Mouse (Mus musculus): ENCODE results near the gene Pcbd1. TPM values are rescaled to one million over a fixed set of nuclear protein-coding genes. Genes with fewer than 3 reads are reported as not detected.

The Pcbd1 gene
- polyA plus RNA-seq (2016; fragmentation: Nextera tagmentation; extraction: Ambion mirVana), result 63.1 and 69.7 TPM in 2 replicates

DNA sequence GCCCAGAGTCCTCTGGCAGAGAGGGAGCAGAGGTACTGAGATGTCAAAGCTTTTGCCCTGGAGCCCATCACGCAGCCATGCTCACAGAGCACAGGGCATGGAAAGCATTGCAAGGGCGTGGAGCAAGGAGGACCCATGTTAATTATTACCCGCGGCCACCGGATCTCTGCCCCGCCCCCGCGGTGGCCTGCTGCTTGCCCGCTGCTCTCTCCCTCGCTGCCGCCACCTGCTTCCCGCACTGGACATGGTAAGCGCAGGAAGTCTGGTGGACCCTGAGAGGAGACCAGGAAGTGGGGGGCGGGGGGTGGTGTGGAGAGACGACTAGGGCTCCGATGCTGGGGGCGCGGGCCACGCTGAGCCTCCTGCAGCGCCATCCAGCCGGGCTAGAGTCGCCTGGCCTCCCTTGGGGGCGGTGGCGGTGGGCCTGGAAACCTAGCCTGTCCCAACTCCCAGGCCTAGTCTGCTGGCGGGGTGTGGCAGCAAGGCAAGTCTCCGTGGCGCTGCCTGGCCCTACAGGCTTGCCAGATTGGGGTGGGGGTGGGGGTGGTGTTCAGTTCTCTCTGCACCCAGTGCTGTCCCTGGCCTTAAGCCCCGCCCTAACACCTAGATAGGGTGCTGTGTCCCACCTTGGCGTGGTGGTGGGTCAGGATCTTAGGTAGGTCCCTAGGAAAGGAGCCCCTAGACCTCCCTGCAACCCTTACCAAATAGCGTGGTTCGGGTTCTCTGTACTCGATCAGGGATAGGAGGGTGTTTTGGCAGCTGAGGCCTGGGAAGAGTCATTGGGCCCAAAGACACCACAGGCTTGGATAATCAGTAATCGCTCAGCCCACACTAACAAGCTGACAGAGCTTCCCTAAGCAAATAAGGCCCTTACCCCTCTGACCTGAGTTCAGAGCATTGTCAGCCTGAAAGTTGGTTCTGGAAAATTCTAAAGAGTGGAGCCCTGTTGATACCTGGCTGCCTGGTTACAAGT is at the start of gene Pcbd1:
Gene Pcbd1 (plus strand): TSS at position 162 of the 973 bp plus-strand sequence.
- Histone ChIP-seq H3K36me3 (peaks cover 14% of the 10 kb centered on the region; the same call in 1 of the 2 replicates), H3K27ac (peak within 1 kb of the TSS; percentile 92), H3K9me3 (no peaks in the 10 kb centered on the region), H3K4me3 (peak within 1 kb of the TSS; percentile 70), H3K4me1 (peaks cover 36% of the 10 kb centered on the region), H3K27me3 (ENCODE audit: insufficient read depth, poor library complexity, severe bottlenecking) (no peaks in the 10 kb centered on the region)
- peak; percentile 87 for DNase-seq (ENCODE audit: low spot score)
- 7% methylated on average over 33 of the region's 33 CpGs for WGBS

DNA sequence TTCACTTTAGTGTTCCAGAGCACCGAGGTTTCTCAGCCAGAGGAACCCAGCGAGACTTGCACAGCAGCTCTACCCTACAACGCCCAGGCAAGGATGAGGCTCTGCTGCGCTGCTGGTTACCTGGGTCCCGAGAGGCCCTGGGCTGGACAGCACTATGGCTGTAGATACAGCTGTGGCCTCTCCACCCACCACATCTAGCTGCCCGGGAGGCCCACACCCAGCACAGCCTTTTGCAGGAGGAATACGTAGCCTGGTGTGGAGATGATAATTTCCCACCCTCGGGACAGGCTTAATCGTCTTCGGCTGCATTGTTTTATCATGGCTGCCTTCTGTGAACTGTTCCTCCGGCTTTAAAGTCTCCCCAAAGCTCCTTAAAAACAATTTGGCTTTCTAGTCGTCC is 49.5 kb upstream of the Pcbd1 start:
- no peaks in the 10 kb centered on the region for H3K36me3 ChIP-seq
- H3K4me1 ChIP-seq, result peaks cover 3% of the 10 kb centered on the region
- no peaks in the 10 kb centered on the region for H3K9me3 ChIP-seq
- WGBS, result 61% methylated on average over 12 of the region's 12 CpGs
- H3K27ac ChIP-seq, result no peak overlapping the region
- no peak overlapping the region for H3K4me3 ChIP-seq
- H3K27me3 ChIP-seq (ENCODE audit: insufficient read depth, poor library complexity, severe bottlenecking), result peaks cover 6% of the 10 kb centered on the region
- DNase-seq (ENCODE audit: low spot score), result peak; percentile 86

GRCm38 (mm10) chr10:61045081-61045480 is 44.0 kb upstream of the Pcbd1 start:
- peak; percentile 81 for DNase-seq (ENCODE audit: low spot score)
- Histone ChIP-seq H3K36me3 (no peaks in the 10 kb centered on the region), H3K4me1 (peaks cover 10% of the 10 kb centered on the region), H3K4me3 (no peak overlapping the region), H3K27ac (peak overlapping the region; percentile 32), H3K9me3 (no peaks in the 10 kb centered on the region), H3K27me3 (ENCODE audit: insufficient read depth, poor library complexity, severe bottlenecking) (no peaks in the 10 kb centered on the region)
- 18% methylated on average over 8 of the region's 8 CpGs for WGBS

GRCm38 (mm10) chr10:61051993-61052613 is 37.0 kb upstream of the Pcbd1 start:
- 0 out of 2 replicates have a peak, but pooled peaks cover 4% of the 10 kb centered on the region for H3K4me1 ChIP-seq
- H3K27me3 ChIP-seq (ENCODE audit: insufficient read depth, poor library complexity, severe bottlenecking), result peaks cover 18% of the 10 kb centered on the region
- H3K4me3 ChIP-seq, result no peak overlapping the region
- H3K9me3 ChIP-seq, result peaks cover 5% of the 10 kb centered on the region; the same call in 1 of the 2 replicates
- DNase-seq (ENCODE audit: low spot score), result no peak
- H3K27ac ChIP-seq, result no peak overlapping the region
- H3K36me3 ChIP-seq, result no peaks in the 10 kb centered on the region
- 59% methylated on average over 14 of the region's 14 CpGs for WGBS

- peaks cover 7% of the 10 kb centered on the region; the same call in 1 of the 2 replicates for H3K27me3 ChIP-seq (ENCODE audit: insufficient read depth, poor library complexity, severe bottlenecking)
- H3K4me3 ChIP-seq, result no peak overlapping the region
- no peaks in the 10 kb centered on the region for H3K36me3 ChIP-seq
- H3K27ac ChIP-seq, result no peak overlapping the region
- no peak for DNase-seq (ENCODE audit: low spot score)
- 93% methylated on average over 7 of the region's 7 CpGs for WGBS
- H3K4me1 ChIP-seq, result peaks cover 7% of the 10 kb centered on the region
- H3K9me3 ChIP-seq, result peaks cover 5% of the 10 kb centered on the region; the same call in 1 of the 2 replicates
Observed at GRCm38 (mm10) chr10:61056661-61057060, 32.5 kb upstream of the Pcbd1 start.

- Histone ChIP-seq H3K36me3 (no peaks in the 10 kb centered on the region), H3K9me3 (peaks cover 5% of the 10 kb centered on the region; the same call in 1 of the 2 replicates), H3K4me1 (peaks cover 11% of the 10 kb centered on the region), H3K27me3 (ENCODE audit: insufficient read depth, poor library complexity, severe bottlenecking) (no peaks in the 10 kb centered on the region), H3K27ac (no peak overlapping the region), H3K4me3 (no peak overlapping the region)
- DNase-seq (ENCODE audit: low spot score), result no peak
- no CpG with 5 or more reads among the region's 1 CpGs for WGBS
Observed at GRCm38 (mm10) chr10:61059101-61059500, 30.0 kb upstream of the Pcbd1 start.

DNA sequence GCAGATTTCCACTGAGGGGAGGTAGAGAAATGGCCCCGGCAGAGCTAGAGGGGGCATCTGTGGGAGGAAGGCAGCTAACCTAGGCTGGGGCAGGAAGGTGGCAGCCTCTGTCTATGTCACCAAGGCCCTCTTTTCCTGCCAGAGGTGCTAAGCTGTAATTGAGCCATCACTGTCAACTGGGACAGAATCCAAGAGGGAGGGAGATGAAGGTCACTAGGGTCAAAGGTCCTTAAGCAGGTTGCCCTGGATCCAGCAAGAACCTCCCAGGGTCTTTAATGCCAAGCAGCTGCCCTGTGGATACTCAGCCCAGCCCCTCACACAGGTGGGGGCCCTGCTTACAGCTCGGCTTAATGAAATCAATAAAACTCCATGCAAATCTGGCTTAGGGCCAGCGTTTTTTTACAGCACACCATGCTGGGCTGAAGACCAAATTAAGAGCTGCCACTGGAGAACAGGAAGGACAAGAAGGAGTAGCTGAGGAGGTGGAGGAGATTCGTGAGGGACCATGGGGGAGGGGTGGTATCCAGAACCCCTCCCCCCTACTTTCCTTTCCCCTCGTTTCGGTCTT is 29.5 kb upstream of the Pcbd1 start:
- Histone ChIP-seq H3K36me3 (no peaks in the 10 kb centered on the region), H3K4me1 (peaks cover 14% of the 10 kb centered on the region), H3K27ac (no peak overlapping the region), H3K9me3 (peaks cover 5% of the 10 kb centered on the region; the same call in 1 of the 2 replicates), H3K27me3 (ENCODE audit: insufficient read depth, poor library complexity, severe bottlenecking) (no peaks in the 10 kb centered on the region), H3K4me3 (no peak overlapping the region)
- DNase-seq (ENCODE audit: low spot score), result no peak
- WGBS, result 42% methylated on average over 6 of the region's 6 CpGs

- no peaks in the 10 kb centered on the region for H3K36me3 ChIP-seq
- no peak overlapping the region for H3K4me3 ChIP-seq
- WGBS, result 78% methylated on average over 10 of the region's 10 CpGs
- peaks cover 38% of the 10 kb centered on the region for H3K4me1 ChIP-seq
- no peak for DNase-seq (ENCODE audit: low spot score)
- 0 out of 2 replicates have a peak overlapping the region, but pooled peaks have one; percentile 77 for H3K27ac ChIP-seq
- H3K9me3 ChIP-seq, result no peaks in the 10 kb centered on the region
- no peaks in the 10 kb centered on the region for H3K27me3 ChIP-seq (ENCODE audit: insufficient read depth, poor library complexity, severe bottlenecking)
Observed at GRCm38 (mm10) chr10:61063271-61063864, 25.8 kb upstream of the Pcbd1 start.

GRCm38 (mm10) chr10:61064635-61065034 is 24.5 kb upstream of the Pcbd1 start:
- H3K27ac ChIP-seq, result peak overlapping the region; percentile 77
- peaks cover 47% of the 10 kb centered on the region for H3K4me1 ChIP-seq
- 8% methylated on average over 8 of the region's 8 CpGs for WGBS

GRCm38 (mm10) chr10:61065287-61066005 is 23.7 kb upstream of the Pcbd1 start:
- Histone ChIP-seq H3K9me3 (no peaks in the 10 kb centered on the region), H3K36me3 (no peaks in the 10 kb centered on the region), H3K4me1 (peaks cover 45% of the 10 kb centered on the region), H3K27ac (peak overlapping the region; percentile 77; the same call in 1 of the 2 replicates), H3K27me3 (ENCODE audit: insufficient read depth, poor library complexity, severe bottlenecking) (no peaks in the 10 kb centered on the region), H3K4me3 (peak overlapping the region; percentile 38)
- WGBS, result 56% methylated on average over 13 of the region's 13 CpGs
- DNase-seq (ENCODE audit: low spot score), result peak; percentile 83

More at GRCm38 (mm10) chr10:61064635-61065034, 24.5 kb upstream of the Pcbd1 start:
- Histone ChIP-seq H3K9me3 (no peaks in the 10 kb centered on the region), H3K27me3 (ENCODE audit: insufficient read depth, poor library complexity, severe bottlenecking) (no peaks in the 10 kb centered on the region), H3K4me3 (peak overlapping the region; percentile 38), H3K36me3 (no peaks in the 10 kb centered on the region)
- peak; percentile 86 for DNase-seq (ENCODE audit: low spot score)

DNA sequence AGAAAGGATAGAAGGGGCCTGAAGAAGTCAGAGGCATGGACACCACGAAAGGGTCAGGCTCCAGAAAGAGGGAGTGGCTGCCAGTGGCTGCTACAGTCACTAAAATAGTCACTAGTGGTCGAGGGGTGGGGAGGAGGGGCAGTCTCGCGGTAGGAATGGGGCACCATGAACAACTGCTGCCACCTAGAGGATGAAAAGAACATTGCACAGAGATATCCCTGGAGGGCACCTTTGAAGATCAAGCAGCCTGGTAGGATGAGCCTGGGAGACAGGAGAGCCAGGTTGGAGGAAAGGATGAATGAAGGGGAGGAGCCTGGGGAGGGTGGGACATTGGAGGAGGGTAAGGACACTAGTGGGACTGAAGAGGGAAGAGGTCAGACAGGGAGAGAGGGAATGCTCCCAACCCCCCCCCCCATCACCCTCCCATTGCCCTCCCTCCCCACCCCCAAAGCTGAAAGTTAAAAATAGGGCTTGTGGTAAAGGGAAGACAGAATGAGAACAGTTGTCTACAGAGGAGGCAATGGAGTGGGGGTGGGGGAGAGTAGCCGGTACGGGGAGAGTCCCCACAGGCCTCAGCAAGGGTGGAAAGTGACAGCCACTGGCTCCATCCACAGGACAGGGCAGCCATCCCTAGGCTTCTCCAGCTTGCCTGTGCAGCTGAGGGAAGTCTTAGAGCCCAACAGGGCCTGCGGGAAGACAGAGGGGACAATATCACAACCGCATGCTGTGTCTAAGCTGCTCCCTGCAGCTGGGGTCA is 20.5 kb upstream of the Pcbd1 start:
- WGBS, result 3% methylated on average over 8 of the region's 8 CpGs
- no peaks in the 10 kb centered on the region for H3K36me3 ChIP-seq
- no peaks in the 10 kb centered on the region for H3K9me3 ChIP-seq
- peak; percentile 87 for DNase-seq (ENCODE audit: low spot score)
- H3K27me3 ChIP-seq (ENCODE audit: insufficient read depth, poor library complexity, severe bottlenecking), result no peaks in the 10 kb centered on the region
- peak overlapping the region; percentile 84 for H3K27ac ChIP-seq
- peak overlapping the region; percentile 46 for H3K4me3 ChIP-seq
- H3K4me1 ChIP-seq, result peaks cover 49% of the 10 kb centered on the region

Measured in heart, embryonic 10.5 days (tissue).